Mouse (Mus musculus) hindbrain, embryonic 11.5 days (tissue): ENCODE results near the gene Elp5. TPM values are rescaled to one million over a fixed set of nuclear protein-coding genes. Genes with fewer than 3 reads are reported as not detected.

Experiments used
- ATAC-seq: fragments of 200-750 bp; cut with Nextera tagmentation; 2 replicates; pipeline ENCODE4 v1.8.0; 2017; ENCODE audit warnings: mild to moderate bottlenecking, moderate TSS enrichment, moderate library complexity; ENCODE audit not compliant: low FRiP score
- DNase-seq: peaks from one replicate; pipeline ENCODE4 v3.0.0-alpha.2; 2015; ENCODE audit warnings: low spot score
- H3K27ac ChIP-seq: fragments of 300-500 bp; sonication (generic); 2 replicates; pipeline ENCODE4 v1.5.1; 2014; ENCODE audit warnings: mild to moderate bottlenecking, low read depth, low read length
- H3K27me3 ChIP-seq: fragments of 300-500 bp; sonication (generic); 2 replicates; pipeline ENCODE4 v1.6.1; 2014; ENCODE audit warnings: mild to moderate bottlenecking, low read length, moderate library complexity, mixed read lengths; ENCODE audit not compliant: control insufficient read depth, insufficient read depth
- H3K36me3 ChIP-seq: fragments of 300-500 bp; sonication (generic); 2 replicates; pipeline ENCODE4 v1.6.1; 2014; ENCODE audit warnings: mild to moderate bottlenecking, low read length, moderate library complexity, mixed read lengths; ENCODE audit not compliant: control insufficient read depth, insufficient read depth
- H3K4me1 ChIP-seq: fragments of 300-500 bp; sonication (generic); replicated peaks from 2 replicates; pipeline ENCODE4 v1.6.1; 2014; ENCODE audit warnings: low read length, mixed read lengths; ENCODE audit not compliant: control insufficient read depth, insufficient read depth
- H3K4me2 ChIP-seq: fragments of 300-500 bp; sonication (generic); replicated peaks from 2 replicates; pipeline ENCODE4 v1.6.1; 2014; ENCODE audit warnings: mild to moderate bottlenecking, low read depth, low read length
- H3K4me3 ChIP-seq: fragments of 300-500 bp; sonication (generic); 2 replicates; pipeline ENCODE4 v1.5.1; 2014; ENCODE audit warnings: low read depth, low read length
- H3K9ac ChIP-seq: fragments of 300-500 bp; sonication (generic); 2 replicates; pipeline ENCODE4 v1.6.1; 2014; ENCODE audit warnings: low read depth, low read length
- H3K9me3 ChIP-seq: fragments of 300-500 bp; sonication (generic); 2 replicates; pipeline ENCODE4 v1.6.1; 2016; ENCODE audit warnings: low read length; ENCODE audit not compliant: control insufficient read depth
- WGBS: fragments of 180-500 bp; shearing (Covaris S2); extraction: QIAGEN DNeasy Blood & Tissue Kit; methylation state at CpG from one replicate; pipeline ENCODE4 v1.1.7; 2014; 5-methylcytosine and 5-hydroxymethylcytosine counted together
- polyA plus RNA-seq: library from polyadenylated mRNA; unstranded; fragments of >200 nt; fragmentation: Nextera tagmentation; extraction: Ambion mirVana; gene quantifications from 2 replicates; pipeline ENCODE4 v1.2.1, GENCODE M21; 2014

The Elp5 gene
- polyA plus RNA-seq, 1 experiment from 2014 or later: 154 TPM

DNA sequence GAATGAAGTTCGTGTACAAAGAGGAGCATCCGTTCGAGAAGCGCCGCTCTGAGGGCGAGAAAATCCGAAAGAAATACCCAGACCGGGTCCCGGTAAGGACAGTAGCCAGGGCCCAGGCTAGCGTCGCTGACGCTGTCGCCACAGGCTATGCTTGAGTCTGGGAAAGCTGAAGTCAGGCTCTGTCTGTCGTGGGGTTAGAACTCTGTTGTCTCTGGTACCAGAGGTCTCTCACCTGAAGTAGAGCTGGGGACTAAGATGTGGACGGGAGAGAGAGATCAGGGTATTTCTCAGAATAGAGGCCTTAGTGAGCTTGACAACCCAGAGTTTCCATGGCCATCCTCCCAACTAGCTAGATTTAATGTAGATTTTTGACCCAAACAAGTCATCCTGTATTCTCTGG is 9.4 kb upstream of the Elp5 start:
- H3K4me3 ChIP-seq: peak overlapping the region; percentile 65
- H3K9ac ChIP-seq: peak overlapping the region; percentile 85
- peaks cover 7% of the 10 kb centered on the region; the same call in 1 of the 2 replicates for H3K36me3 ChIP-seq
- H3K27me3 ChIP-seq: no peaks in the 10 kb centered on the region
- H3K4me1 ChIP-seq: peaks cover 8% of the 10 kb centered on the region
- 0 out of 2 replicates have a peak, but pooled peaks have one; percentile 18 for ATAC-seq
- no peak for DNase-seq
- no peaks in the 10 kb centered on the region for H3K9me3 ChIP-seq
- under 1% methylated on average over 15 of the region's 15 CpGs for WGBS
- H3K4me2 ChIP-seq: peak overlapping the region; percentile 75
- H3K27ac ChIP-seq: peak overlapping the region; percentile 80

DNA sequence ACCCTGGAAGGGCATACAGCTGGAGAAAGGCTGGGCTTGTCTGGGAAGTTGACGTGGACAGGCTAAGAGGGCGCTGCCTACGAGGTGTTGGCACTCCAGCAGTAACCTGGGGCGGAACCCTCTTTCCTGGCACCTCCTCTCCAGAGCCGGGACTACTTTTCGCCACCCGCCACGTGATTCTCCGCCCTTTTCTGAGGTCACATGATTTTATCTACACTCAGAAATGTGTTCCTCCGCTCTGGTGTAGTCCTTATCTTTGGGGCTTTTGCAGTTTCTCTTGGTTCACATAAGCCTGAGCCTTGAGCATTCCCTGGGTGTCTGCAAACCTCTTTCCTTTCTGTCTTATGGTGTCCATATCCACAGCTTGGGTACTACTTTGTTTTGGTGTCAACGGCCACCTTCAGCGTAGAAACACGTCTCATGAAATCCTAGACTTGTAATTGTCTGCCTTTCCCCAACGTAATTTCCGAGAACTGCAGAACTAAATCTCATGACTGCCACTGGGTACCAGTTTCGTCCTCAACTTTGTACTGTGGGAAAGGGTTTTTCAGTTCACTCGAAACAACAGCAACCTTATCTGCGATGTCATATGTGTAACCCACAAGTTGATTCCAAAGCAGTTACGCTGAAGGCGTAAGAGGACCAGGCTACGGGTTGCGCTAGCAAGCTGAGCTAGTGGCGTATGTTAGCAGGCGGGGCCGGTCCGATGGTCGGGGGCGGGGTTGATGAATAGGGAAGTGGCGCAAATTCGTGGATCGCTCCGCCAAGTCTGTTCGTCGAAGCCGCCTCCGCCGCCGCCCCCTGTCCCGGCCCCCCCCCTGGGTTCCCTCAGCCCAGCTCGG is 8.8 kb upstream of the Elp5 start, which contains the start of gene Gabarap:
Gene Gabarap (plus strand): TSS at position 294 of the 842 bp plus-strand sequence.
- Histone ChIP-seq H3K4me1 (peaks cover 8% of the 10 kb centered on the region), H3K27ac (peak within 1 kb of the TSS; percentile 80), H3K9ac (peak within 1 kb of the TSS; percentile 85), H3K4me2 (peak within 1 kb of the TSS; percentile 75), H3K4me3 (peak within 1 kb of the TSS; percentile 65), H3K9me3 (no peaks in the 10 kb centered on the region), H3K27me3 (no peaks in the 10 kb centered on the region), H3K36me3 (peaks cover 9% of the 10 kb centered on the region; the same call in 1 of the 2 replicates)
- ATAC-seq (peak; percentile 70), DNase-seq (peak; percentile 95)
- WGBS: under 1% methylated on average over 40 of the region's 40 CpGs

DNA sequence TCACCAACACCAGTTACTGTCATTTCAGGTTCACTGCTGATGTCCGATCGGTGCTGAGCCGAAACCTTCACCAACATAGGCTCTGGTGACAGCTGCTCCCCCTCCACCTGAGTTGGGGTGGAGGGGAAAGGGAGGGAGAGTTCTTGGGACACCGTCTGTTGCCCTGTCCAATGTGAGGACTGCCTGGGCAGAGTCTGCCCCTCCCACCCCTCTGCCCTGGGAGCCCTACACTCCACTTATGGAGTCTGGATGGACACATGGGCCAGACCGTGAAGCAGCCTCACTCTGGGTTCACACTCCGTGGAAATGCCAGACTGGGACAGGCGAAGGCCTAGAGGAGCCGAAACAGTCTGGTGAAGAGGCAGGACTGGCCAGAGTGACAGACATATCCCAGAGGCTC is 7.6 kb upstream of the Elp5 start:
- no peak for DNase-seq
- Histone ChIP-seq H3K4me3 (no peak overlapping the region), H3K27me3 (no peaks in the 10 kb centered on the region), H3K4me2 (no peak overlapping the region), H3K36me3 (peaks cover 9% of the 10 kb centered on the region; the same call in 1 of the 2 replicates), H3K9ac (no peak overlapping the region), H3K9me3 (no peaks in the 10 kb centered on the region), H3K27ac (no peak overlapping the region), H3K4me1 (peaks cover 8% of the 10 kb centered on the region)
- ATAC-seq: no peak
- WGBS: 91% methylated on average over 8 of the region's 8 CpGs

DNA sequence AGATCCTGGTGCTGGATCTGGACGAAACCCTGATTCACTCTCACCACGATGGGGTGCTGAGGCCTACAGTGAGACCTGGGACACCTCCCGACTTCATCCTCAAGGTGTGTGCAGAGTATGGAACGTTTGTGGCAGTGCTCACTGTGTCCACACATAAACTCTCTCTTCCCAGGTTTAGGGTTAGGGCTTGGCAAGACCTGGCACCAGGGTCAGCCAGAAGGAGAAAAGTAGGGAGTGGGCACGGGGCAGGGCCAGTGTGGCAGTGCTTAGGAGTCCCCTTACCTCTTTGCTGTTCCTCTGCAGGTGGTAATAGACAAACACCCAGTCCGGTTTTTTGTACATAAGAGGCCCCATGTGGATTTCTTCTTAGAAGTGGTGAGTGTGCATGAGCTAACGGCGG is 2.1 kb upstream of the Elp5 start:
- H3K4me1 ChIP-seq: peaks cover 11% of the 10 kb centered on the region
- no peak for DNase-seq
- WGBS: 91% methylated on average over 8 of the region's 8 CpGs
- peaks cover 9% of the 10 kb centered on the region; the same call in 1 of the 2 replicates for H3K36me3 ChIP-seq
- no peak overlapping the region for H3K9ac ChIP-seq
- H3K27me3 ChIP-seq: no peaks in the 10 kb centered on the region
- H3K4me2 ChIP-seq: no peak overlapping the region
- H3K4me3 ChIP-seq: no peak overlapping the region
- H3K27ac ChIP-seq: no peak overlapping the region
- ATAC-seq: no peak
- no peaks in the 10 kb centered on the region for H3K9me3 ChIP-seq

DNA sequence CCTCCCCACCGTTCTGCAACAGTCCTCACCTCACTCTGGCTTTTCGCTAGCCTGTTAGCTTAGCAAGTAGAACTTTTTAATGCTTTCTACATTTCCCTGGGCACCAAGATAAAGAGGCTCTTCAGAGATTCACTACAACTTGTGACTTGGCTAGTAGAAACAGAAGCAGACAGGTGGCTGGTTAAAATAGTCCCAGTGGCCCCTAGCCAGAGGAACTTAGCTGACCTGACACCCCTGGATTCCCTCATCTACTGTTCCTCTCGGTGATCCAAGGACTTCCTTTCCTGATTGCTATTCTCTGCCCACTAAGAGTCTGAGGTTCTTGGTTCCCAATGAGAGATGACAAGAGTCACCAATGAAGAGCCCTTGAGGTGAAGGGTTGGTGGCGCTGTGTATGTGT is 1.1 kb upstream of the Elp5 start:
- Histone ChIP-seq H3K27ac (no peak overlapping the region), H3K4me3 (no peak overlapping the region), H3K27me3 (no peaks in the 10 kb centered on the region), H3K4me2 (no peak overlapping the region), H3K9ac (no peak overlapping the region), H3K36me3 (0 out of 2 replicates have a peak, but pooled peaks cover 3% of the 10 kb centered on the region), H3K4me1 (peaks cover 11% of the 10 kb centered on the region), H3K9me3 (no peaks in the 10 kb centered on the region)
- ATAC-seq: no peak
- 88% methylated on average over 4 of the region's 4 CpGs for WGBS
- DNase-seq: no peak

DNA sequence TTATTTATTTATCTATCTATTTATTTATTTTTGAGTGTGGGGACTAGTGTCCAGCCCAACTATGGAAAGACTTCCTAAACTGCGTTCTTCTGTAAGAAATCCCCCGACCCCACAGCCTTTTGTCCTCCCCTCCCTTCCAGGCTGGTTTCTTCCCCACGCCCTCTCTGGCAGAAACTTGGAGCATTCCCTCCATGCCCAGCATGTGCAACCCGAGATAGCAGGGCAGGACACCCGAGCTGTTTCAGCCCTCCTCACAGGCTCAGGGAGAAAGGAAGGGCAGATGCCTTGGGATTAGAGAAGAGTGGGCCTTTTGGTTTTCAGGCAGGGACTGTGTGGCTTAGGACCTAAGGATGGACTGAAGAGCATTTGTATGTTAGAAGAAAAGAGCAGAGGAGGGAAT is 560 bp upstream of the Elp5 start:
- Histone ChIP-seq H3K4me3 (peak overlapping the region; percentile 94), H3K36me3 (0 out of 2 replicates have a peak, but pooled peaks cover 3% of the 10 kb centered on the region), H3K9me3 (no peaks in the 10 kb centered on the region), H3K9ac (peak overlapping the region; percentile 4; the same call in 1 of the 2 replicates), H3K4me2 (peak overlapping the region; percentile 77), H3K4me1 (peaks cover 11% of the 10 kb centered on the region), H3K27ac (no peak overlapping the region), H3K27me3 (no peaks in the 10 kb centered on the region)
- DNase-seq (no peak), ATAC-seq (no peak)
- 34% methylated on average over 5 of the region's 5 CpGs for WGBS

DNA sequence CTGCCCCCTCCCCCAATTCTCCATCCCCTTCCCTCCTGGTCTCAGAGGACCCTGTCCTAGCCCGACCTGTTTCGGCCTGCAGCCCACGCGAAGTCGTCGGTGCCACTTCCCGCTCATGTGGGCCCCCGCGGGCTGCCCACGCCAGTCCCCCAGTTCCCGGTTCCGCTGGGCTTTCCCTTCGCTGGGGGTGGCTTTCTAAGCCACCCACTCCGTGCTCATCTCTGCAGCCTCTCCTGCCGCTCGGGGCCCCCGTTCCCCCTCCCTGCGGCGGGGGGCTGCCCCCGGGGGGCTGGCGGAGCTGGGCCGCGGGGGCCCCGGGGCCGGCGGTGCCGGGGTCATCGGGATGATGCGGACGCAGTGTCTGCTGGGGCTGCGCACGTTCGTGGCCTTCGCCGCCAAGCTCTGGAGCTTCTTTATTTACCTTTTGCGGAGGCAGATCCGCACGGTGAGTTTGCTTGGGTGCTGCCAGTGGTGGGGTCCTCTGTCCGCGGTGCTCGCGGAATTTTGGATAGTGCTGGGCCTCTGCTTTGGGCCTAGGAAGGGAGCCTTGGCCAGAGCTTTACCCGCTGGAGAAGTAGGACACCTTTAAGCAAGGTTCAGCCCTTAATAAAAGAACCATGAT is 1.1 kb downstream of the Elp5 start, which contains the start of gene Ctdnep1:
Gene Ctdnep1 (plus strand): TSS at position 16 of the 622 bp plus-strand sequence.
- Histone ChIP-seq H3K4me1 (peaks cover 11% of the 10 kb centered on the region), H3K9ac (peak within 1 kb of the TSS; percentile 98), H3K4me2 (peak within 1 kb of the TSS; percentile 77), H3K27me3 (no peaks in the 10 kb centered on the region), H3K36me3 (0 out of 2 replicates have a peak, but pooled peaks cover 1% of the 10 kb centered on the region), H3K9me3 (no peaks in the 10 kb centered on the region), H3K27ac (peak within 1 kb of the TSS; percentile 99), H3K4me3 (peak within 1 kb of the TSS; percentile 94)
- peak; percentile 62 for ATAC-seq
- under 1% methylated on average over 32 of the region's 43 CpGs for WGBS
- DNase-seq: no peak

DNA sequence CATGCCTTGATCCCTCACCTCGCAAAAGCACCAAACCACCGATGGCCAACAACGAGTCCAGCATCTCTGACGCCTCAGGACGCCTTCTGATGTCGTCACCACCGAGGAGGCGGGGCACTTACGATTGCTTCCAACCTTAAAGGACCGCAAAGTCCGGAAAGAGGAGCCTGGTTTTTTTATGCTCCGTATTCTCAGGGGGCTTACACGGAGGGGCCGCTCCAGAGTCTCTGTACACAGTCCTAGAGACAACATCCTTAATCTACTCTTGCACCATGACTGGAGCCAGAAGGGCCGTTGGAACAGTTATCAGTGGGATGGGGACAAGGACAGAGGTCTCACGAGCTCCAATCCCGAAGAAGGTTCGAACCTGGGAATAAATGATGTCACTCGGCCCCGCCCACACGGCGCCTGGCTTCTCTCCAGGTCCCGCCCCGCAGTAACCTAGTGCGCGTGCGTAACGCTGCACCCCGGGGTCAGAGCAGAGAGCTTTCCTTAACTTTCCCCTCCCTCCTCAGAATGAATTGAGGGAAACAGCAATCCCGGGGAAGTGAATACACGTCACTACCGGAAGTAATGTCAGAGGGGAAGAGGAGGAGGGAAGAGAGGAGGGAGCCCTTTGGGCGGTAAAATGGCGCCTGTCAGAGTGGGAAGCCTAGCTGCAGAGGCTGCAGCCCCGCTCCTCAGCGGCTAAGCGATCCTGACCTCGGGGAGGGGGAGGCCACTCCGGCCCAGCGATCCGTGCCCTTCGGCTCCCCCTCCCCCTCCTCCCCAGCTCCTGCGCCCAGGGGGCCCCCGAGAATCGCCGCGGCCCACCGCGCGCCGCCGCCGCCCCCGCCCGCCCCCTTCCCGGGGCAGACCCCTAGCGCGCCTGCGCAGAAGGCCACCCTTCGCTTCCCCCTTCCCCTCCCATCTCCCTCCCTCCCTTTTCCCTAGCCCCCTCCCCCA is 1.8 kb downstream of the Elp5 start:
- no peaks in the 10 kb centered on the region for H3K27me3 ChIP-seq
- H3K4me3 ChIP-seq: peak overlapping the region; percentile 94
- peak overlapping the region; percentile 81 for H3K9ac ChIP-seq
- no peaks in the 10 kb centered on the region for H3K9me3 ChIP-seq
- H3K27ac ChIP-seq: peak overlapping the region; percentile 99
- under 1% methylated on average over 38 of the region's 60 CpGs for WGBS
- DNase-seq (peak; percentile 99), ATAC-seq (peak; percentile 94)
- H3K4me2 ChIP-seq: peak overlapping the region; percentile 77
- no peaks in the 10 kb centered on the region for H3K36me3 ChIP-seq
- peaks cover 11% of the 10 kb centered on the region for H3K4me1 ChIP-seq
